Comparison of ENCODE assay signal across 16 mouse cellular contexts in genomic region chr4:45604271-45604800, GRCm38 (mm10).
"Had no signal": no experiment of that assay in that cellular context is flagged by ENCODE, and none has a peak within 500 bp of the region (broad histone marks: within the 10 kb centered on the region; RNA-seq: fewer than 3 reads in every experiment).

No protein-coding gene starts in this region.

- H3K36me3 ChIP-seq: lung, embryonic 15.5 days; midbrain, embryonic 12.5 days; neural tube, embryonic 12.5 days; stomach, embryonic 15.5 days had no signal

- H3K27me3 ChIP-seq: lung, embryonic 15.5 days; neural tube, embryonic 12.5 days; stomach, embryonic 15.5 days had no signal

- H3K27ac ChIP-seq: lung, embryonic 15.5 days; macrophage; midbrain, embryonic 12.5 days; neural tube, embryonic 12.5 days; stomach, embryonic 15.5 days; stomach, postnatal 0 days had no signal

- H3K4me1 ChIP-seq: lung, embryonic 15.5 days; megakaryocyte, embryonic 14.5 days; stomach, embryonic 15.5 days had no signal

- H3K4me3 ChIP-seq: lung, embryonic 15.5 days; megakaryocyte, embryonic 14.5 days; midbrain, embryonic 12.5 days; neural tube, embryonic 12.5 days; stomach, embryonic 15.5 days had no signal

- H3K9ac ChIP-seq: liver, postnatal 0 days; lung, embryonic 15.5 days; midbrain, embryonic 12.5 days; neural tube, embryonic 12.5 days; stomach, embryonic 15.5 days had no signal

- DNase-seq: liver, postnatal 0 days; lung, adult 2 months; lung, postnatal 14 days; lung, postnatal 36 days; midbrain, embryonic 14.5 days; right cerebral cortex, postnatal 14 days; thymus, adult 2 months; thymus, postnatal 25 days; thymus, postnatal 4 days had no signal
